Mouse (Mus musculus) adrenal gland, postnatal 10 days (tissue): ENCODE measurements at regions not wholly inside any gene's neighbourhood (a gene's known extent, or its start where the extent isn't known, plus 50 kb on each side); places are given as distances from the start of the nearest gene placed in this dataset.

Experiments
- DNase-seq: peaks from one replicate; pipeline ENCODE4 v3.0.0; 2021; ENCODE audit warnings: mixed read lengths

- DNase-seq: no peak
Measured at GRCm38 (mm10) chr10:99531992-99532391, 227.5 kb downstream of the Csl start.

DNA sequence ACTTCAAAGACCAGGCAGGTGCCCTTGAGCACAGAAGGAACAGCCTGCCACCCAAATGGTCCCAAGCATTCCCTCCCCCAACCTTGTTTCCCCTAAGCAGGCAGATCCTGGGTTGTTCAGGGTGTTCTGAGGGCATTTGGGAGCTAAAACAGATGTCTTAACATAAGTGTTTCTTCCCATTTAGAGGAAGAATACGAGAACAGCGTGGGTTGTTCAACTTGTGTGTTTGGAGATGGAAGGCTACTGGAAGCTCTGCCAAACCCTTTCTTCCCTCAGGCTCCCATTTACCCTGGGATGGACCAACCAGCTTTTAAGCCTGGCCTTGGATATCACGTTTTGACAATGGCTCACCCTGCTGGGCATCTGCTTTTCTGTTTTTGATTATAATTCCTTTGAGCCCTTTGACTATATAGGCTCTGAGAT lies 226.8 kb downstream of the Csl start:
- DNase-seq: peak; percentile 35

DNA sequence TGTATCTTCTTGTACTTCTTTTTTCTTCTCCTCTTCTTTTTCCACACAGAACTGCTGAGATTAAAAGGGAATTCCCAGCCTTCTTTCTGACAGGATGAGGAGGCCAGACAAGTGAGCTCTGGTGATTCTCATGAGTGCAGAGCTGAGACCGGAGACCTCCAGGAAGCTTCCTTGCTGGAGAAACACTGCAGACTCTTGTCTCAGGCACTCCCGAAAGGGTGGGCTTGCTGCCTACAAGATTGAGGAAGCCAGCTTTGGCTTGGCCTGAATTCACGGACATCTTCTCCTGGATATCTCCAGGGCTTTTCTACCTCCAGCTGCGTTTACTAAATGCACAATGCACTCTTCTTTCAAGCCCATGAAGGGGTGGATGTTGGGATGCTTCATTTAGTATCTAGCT lies 226.0 kb downstream of the Csl start:
- DNase-seq: no peak

- DNase-seq: no peak
Measured at GRCm38 (mm10) chr10:99534237-99534636, 225.2 kb downstream of the Csl start.

DNA sequence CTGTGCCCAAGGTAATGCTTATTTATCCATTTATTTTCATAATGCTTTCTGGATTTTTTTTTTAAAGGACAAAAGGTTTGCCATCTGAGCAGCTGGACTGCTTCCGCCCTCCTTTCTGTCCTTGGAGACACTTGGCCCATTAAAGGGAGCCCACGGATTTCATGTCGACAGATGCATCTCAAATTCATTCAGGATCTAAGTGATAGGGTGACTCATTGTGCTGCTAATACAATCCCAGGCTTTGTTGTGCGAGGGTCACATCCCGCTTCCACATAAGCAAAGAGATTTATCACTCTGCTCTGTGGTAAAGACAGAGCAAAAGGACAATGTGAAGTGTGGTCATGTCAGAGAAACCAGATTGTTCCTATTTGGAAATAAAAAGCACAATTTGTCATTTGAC lies 220.8 kb downstream of the Csl start:
- no peak for DNase-seq

DNA sequence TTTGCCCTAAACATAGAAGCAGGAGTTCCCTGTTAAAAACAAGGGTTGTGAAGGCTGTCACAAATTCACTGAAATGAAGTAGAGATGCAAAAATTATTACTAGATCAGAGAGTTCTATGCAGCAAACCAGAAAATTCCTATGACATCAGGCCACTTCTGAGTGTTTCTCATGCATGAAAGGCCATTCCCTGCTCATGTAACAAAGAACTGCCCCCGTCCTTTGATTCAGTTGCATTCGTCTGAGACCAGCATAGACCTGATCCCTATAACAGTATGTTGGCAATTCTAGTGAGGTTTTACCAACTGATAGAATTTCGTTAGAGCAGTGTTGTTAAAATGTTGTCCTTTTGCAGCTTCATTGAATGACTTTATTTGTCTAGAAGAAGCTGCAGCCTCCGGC lies 207.1 kb downstream of the Csl start:
- no peak for DNase-seq

DNA sequence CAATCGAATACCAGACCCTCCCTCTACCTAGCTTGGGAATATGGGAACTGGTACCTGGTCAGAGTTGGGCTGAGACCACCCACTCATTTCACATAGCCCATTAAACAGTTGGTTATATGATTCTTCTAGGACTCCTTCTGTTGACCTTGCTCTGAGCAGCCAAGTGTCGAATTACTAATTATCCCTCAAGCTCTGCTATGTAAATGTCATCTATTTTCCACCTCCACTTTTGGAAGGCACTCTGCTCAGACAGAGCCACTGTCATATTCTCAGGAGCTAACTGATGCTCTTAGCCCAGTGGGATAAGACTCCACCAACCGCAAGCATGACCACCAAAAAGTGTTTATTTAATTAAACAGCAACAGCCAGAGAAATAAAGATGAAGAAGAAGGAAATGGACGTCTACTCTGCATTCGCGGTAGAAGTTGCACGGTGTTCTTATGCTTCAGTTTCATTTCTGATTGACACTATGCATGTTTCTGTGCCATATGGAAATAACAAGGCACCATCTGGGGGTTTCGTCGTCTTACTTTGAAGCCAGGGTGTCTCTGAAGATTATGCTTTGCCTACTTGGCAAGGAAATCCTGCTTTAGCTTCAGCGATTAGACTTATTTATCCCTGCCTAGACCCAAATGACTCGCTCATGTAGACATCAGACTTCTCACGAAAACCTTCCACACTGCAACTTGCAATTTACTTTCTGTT lies 206.5 kb downstream of the Csl start:
- no peak for DNase-seq

DNA sequence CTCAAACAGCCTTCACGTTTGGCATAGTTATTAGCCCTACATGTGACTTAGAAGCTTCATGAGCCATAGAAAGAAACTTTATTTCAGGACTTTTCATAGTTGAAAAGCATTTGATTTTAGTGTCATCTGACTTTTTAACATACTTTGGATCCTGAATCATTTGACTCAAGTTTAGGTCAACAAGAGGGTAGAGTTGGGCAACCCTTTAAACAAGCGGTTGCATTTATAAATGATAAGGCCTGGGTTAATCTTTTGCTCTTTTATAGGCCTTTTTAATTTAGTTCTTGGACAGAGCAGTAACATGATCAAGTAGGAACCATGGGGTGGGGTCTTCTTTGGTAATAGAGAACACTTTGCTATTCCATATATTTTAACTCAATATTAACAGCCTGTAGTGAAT lies 204.4 kb downstream of the Csl start:
- no peak for DNase-seq

DNA sequence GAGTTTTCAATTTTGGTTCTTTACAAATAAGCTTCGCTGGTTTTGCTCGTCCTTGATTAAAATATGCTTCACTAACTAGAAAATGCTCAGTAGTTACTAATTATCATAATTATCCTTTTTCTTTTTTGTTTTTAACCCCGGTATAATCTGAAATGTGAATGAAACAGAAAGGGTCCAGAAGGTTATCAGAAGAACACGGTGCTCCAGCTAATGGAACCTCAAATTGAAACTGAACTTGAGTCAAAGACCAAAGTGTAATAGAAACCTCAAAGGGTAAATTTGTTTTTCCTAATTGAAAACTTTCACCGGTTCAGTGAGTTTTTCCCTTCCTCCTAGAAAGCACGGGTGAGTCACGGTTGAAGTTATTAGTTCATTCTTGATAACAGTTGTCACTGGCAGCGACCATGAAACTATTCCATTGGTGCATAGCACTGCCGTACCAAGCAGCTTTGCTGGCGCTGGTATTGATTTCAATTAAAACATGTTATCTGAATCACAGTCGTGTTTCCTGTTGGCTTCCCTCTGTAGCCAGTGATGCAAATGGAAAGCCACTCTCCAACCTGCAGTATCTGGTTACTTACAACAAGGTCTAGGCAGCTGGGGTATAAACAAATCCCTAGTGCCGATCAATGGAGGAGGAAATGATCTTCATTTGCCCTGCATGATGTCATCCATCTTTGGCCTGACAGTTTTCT lies 203.7 kb downstream of the Csl start:
- peak; percentile 54 for DNase-seq

DNA sequence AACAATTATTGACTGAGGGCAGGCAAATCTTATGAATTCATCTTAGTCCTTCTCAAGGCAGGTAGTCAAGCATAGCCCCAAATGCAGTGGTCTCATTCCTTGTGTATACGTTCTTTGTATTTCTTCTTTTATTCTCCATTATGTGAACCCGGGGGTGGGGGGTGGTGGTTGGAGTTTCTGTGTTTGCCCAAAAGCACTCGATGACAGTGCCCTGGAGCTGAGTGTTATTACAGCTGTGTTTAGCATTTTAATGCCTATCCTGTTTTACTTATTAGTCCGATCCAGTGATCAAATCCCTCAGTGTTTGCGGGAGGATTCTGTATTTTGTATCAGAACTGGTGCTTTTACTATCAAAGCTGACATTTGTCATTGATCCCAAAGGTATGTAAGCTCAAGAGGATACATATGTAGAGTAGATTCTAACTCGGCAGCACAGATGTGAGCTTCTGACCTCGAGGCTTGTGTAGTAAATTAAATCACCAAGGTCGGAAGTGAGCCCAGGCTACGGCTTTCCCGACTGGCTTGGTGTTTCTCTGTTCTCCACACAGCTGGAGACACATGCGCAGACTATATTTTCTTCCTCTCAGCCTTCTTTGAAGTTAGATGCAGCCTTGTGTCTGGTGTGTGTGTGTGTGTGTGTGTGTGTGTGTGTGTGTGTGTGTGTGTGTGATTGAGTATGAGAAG lies 203.0 kb downstream of the Csl start:
- DNase-seq: peak; percentile 34

DNA sequence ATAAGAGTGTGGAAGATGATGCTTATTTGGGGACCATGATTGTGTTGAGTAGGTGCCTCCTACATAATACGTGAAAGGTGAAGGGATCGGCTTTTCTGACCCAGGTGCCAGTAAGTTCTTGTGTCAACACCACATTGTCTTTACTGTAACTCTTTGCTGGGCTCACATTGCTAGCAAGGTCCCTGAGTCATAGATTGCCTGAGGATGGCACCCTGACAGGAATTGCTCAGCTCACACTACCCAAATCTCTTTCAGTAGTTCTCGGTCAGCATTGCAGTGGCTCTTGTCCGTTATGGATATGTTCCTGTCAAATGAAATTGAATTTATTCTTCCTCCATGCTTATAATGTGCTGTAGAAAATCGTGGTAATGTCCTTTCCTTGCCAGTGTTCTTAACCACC lies 200.8 kb downstream of the Csl start:
- peak; percentile 28 for DNase-seq

- peak; percentile 30 for DNase-seq
Measured at GRCm38 (mm10) chr10:99561166-99561818, 198.2 kb downstream of the Csl start.

DNA sequence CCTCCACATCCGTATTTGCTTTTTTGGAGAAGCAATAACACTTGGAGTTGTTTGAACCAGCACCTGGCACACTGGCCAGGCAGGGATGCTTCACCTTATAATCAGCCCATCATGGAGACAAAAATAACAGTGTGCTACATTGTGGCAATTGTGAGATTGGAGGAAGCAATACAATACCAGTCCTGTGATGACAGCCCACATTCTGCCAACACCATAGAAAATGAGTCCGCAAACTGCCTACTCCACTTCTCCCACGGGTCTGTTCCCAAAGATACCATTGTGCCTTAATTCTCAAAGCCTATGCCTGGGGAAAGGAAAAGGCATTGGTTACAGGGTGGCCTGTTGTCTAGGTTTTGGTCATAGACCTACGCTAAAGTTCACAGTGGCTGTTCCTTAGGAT lies 194.9 kb downstream of the Csl start:
- DNase-seq: no peak

GRCm38 (mm10) chr10:99568424-99568823 lies 191.0 kb downstream of the Csl start:
- peak; percentile 61 for DNase-seq

DNA sequence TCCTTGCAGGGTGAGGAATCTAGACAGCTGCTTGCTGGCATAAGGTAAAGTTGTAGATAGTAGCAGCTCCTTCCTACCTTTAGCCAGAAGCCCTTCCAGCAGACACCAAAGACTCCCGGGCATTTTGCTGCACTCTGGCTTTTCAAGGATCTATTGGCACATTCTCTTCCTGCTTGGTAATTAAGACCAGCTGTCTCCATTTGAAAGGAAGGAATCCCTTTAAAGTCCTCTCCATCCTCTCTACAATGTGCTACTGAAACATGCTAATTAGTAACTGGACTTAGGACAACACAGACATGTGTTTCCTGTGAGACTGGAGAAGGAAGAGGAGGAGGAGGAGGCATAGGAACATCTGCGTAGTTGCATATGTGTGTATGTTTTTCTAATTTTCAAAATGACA lies 189.3 kb downstream of the Csl start:
- no peak for DNase-seq

- DNase-seq: no peak
Measured at GRCm38 (mm10) chr10:99573997-99574396, 185.5 kb downstream of the Csl start.

- no peak for DNase-seq
Measured at GRCm38 (mm10) chr10:99575294-99575693, 184.2 kb downstream of the Csl start.

- DNase-seq: no peak
Measured at GRCm38 (mm10) chr10:99576301-99576700, 183.2 kb downstream of the Csl start.

- DNase-seq: peak; percentile 74
Measured at GRCm38 (mm10) chr10:99577041-99577681, 182.3 kb downstream of the Csl start.

GRCm38 (mm10) chr10:99578366-99578765 lies 181.1 kb downstream of the Csl start:
- DNase-seq: no peak

DNA sequence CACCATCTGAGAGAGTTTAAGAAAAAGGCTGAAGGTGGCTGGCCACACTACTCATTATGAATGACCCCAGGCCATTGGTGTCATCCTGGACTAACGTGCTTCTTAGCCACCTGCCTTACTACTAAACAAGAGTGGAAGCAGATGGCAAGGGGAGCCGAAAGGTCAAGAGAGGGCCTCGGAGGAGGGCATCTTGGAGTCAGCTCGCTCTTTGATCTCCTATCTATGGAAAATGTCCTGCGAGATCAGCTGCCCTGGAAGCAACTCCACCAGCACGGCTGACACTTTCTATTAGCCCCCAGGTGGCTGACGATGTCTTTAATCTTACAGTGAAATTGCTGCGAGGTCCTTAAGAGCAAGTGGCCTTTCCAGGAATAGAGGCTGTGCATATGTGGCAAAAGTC lies 179.3 kb downstream of the Csl start:
- no peak for DNase-seq

GRCm38 (mm10) chr10:99581074-99581473 lies 178.4 kb downstream of the Csl start:
- no peak for DNase-seq
